Mouse (Mus musculus): ENCODE measurements around the gene Olfr782.
"Not testable (repeated sequence)": the region's sequence is repeated elsewhere in the genome, so short reads cannot be mapped to it uniquely, and the experiment has no call there.

Olfr782 gene

GRCm38 (mm10) chr10:129348550-129348949, at the start of gene Olfr782:
TSS of gene Olfr782 (plus strand) at chr10:129348850.
- DNase-seq = no peak

DNA sequence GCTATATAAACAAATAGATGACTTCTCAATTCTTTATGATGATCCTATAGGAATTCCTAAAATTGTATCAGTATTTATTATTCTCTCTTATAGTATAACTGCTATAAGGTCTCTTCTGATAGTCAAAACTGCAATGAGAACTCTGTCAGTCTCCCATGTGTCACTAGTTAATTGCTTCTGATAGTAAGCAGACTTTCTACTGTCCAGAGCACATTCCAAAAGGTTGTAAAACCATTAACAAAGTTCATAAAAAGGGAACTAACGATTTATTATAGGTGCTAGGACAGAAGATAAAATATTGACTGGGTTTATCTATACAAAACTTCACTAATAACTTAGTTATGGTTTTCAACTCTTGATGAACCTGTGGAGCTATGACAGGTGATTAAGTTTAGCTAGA, 35.7 kb upstream of the Olfr782 start:
- DNase-seq = not testable (repeated sequence)

DNA sequence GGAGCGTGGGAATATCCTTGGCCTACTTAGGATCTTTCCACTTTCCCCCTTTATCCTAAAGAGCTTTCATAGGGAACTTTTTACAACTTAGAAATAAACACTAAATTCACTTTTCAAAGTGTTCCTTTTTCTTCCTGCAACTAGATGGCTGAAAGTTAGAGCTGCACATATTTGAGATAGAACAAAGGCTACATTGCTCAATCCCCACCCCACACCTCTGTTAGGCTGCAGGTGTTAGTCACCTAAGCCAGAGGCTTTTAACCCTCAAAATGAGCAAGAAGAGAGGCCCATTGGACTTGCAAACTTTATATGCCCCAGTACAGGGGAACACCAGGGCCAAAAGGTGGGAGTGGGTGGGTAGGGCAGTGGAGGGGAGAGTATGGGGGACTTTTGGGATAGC, 35.1 kb upstream of the Olfr782 start:
- not testable (repeated sequence) for DNase-seq

GRCm38 (mm10) chr10:129317817-129318216, 30.8 kb upstream of the Olfr782 start, which contains the start of gene Olfr780:
TSS of gene Olfr780 (plus strand) at chr10:129318117.
- DNase-seq = no peak

DNA sequence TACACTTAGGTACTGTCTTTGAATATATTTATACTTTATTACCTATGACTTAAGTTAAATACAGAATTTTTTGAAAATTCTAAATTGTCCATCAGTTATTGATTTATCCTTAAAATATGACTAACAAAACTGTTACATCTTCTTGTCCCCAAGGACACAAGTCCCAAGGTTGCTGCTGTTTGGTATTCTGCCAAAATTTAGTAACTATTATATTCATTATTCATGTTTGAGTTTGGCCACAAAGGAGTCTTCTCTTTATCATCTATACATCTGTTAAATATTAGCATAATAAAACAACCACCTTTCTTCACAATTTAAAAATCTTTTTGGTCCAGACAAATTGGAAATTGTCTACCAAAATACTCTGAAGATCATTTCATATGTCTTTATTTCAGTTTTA, 20.1 kb upstream of the Olfr782 start, which contains the start of gene Olfr781:
Gene Olfr781, plus strand, starts transcription at position 301 of the 400 bp plus-strand sequence.
- DNase-seq = no peak

DNA sequence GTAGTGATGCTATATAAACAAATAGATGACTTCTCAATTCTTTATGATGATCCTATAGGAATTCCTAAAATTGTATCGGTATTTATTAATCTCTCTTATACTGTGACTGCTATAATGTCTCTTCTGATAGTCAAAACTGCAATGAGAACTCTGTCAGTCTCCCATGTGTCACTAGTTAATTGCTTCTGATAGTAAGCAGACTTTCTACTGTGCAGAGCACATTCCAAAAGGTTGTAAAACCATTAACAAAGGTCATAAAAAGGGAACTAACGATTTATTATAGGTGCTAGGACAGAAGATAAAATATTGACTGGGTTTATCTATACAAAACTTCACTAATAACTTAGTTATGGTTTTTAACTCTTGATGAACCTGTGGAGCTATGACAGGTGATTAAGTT, 3.8 kb downstream of the Olfr782 start:
- DNase-seq = not testable (repeated sequence)

DNA sequence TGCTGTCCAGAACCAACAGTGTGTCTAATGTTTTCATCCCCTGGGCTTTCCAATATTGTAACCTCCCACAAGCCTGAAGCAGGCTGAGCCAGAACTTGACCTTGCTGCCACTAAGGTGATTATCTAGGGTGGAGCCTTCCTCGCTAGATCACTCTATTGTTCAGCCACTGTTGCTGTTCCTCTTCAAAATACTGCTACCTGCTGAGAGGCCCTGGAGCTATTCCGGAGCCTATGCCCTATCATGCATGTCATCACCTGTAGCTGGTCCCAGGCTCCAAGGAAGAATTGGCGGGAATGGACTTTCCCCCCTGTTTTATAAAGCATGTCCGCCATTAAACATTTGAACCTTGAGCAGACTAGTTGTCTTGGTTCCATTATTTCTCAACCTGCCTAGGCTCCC, 7.8 kb downstream of the Olfr782 start:
- DNase-seq = not testable (repeated sequence)

DNA sequence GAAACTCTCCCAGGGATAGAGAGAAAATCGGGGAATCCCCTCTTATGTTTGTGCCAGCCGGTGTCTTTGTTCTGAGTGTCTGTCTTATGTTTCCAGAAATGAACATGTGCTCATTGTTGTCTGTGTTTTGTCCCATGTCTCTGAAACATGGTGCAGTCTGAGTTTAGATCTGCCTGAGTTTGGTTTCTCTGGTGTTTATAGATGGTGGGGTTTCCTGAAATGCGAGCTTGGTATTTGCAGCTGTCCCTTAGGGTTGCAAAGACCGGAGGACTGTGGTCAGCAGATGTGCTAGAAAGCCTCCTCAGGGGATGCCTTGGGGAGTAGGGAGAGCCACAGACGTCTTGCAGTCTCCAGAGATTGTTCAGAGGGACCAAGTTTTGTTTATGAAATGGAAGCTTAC, 8.7 kb downstream of the Olfr782 start:
- DNase-seq = no peak

DNA sequence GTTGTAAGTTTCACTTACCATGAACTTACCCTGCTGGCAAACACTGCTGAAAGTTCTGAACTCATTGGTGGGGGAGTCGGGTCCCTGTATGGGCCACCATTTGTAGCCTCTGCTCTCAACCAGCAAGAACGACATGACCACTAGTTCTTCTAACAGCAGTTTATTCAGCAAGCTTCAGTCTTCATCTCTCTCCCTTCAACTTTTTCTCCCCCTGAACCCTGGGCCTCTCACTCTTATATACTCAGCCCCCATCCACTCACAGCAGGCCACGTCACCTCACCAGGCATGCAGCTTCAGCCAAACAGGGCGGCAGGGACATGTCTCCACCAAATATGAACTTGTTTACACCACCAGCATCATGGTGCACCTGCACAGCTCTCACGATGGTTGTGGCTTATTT, 25.4 kb downstream of the Olfr782 start:
- DNase-seq = not testable (repeated sequence)

- DNase-seq = no peak
Observed at GRCm38 (mm10) chr10:129383783-129384182, 35.1 kb downstream of the Olfr782 start, which contains the start of gene Olfr784. TSS of gene Olfr784 (plus strand) at chr10:129384083.

GRCm38 (mm10) chr10:129400892-129401291, 52.2 kb downstream of the Olfr782 start:
- DNase-seq = no peak

Measured in thymus, adult 18-20 months (tissue).